Mouse (Mus musculus) olfactory bulb, adult 2 months (tissue): ENCODE results near the gene Flt3. TPM values are rescaled to one million over a fixed set of nuclear protein-coding genes. Genes with fewer than 3 reads are reported as not detected.

Experiments used
- H3K27ac ChIP-seq: fragments of 200-500 bp; 2 replicates; pipeline ENCODE4 v1.5.1; 2012; ENCODE audit warnings: low read depth, low read length; ENCODE audit not compliant: insufficient read depth
- H3K4me1 ChIP-seq: fragments of 200-500 bp; 2 replicates; pipeline ENCODE4 v1.6.1; 2012; ENCODE audit warnings: low read length; ENCODE audit not compliant: control insufficient read depth, insufficient read depth
- H3K4me3 ChIP-seq: fragments of 200-500 bp; 2 replicates; pipeline ENCODE4 v1.5.1; 2012; ENCODE audit warnings: mild to moderate bottlenecking, low read depth, low read length, moderate library complexity; ENCODE audit not compliant: insufficient read depth
- CTCF ChIP-seq: fragments of 200-500 bp; IDR thresholded peaks from 2 replicates; pipeline ENCODE4 v1.5.1; 2012; ENCODE audit warnings: low read depth, mild to moderate bottlenecking, low read length, moderate library complexity; ENCODE audit not compliant: insufficient read depth
- POLR2A ChIP-seq: fragments of 200-500 bp; IDR thresholded peaks from 2 replicates; pipeline ENCODE4 v1.6.1; 2012; ENCODE audit warnings: mild to moderate bottlenecking, low read depth, low read length, moderate library complexity; ENCODE audit not compliant: insufficient read depth
- WGBS: fragments of 180-500 bp; shearing (Covaris S2); methylation state at CpG from one replicate; pipeline ENCODE4 v1.1.7; 2018; 5-methylcytosine and 5-hydroxymethylcytosine counted together
- polyA plus RNA-seq: library from polyadenylated mRNA; stranded (reverse); fragments of >200 nt; gene quantifications from 2 replicates; pipeline ENCODE4 v1.2.4, GENCODE M21; 2012; ENCODE audit warnings: low replicate concordance; ENCODE audit not compliant: missing spikeins, insufficient read depth, insufficient read length

Gene Flt3
- polyA plus RNA-seq, 1 experiment = not detected

- no peak for TF ChIP-seq POLR2A
- WGBS = 37% methylated on average over 5 of the region's 5 CpGs
- H3K4me1 ChIP-seq = peaks cover 18% of the 10 kb centered on the region
- H3K4me3 ChIP-seq = no peak overlapping the region
- H3K27ac ChIP-seq = no peak overlapping the region
Measured at GRCm38 (mm10) chr5:147436491-147436890, 36.2 kb upstream of the Flt3 start.

GRCm38 (mm10) chr5:147435751-147436150 is 35.5 kb upstream of the Flt3 start:
- TF ChIP-seq POLR2A (no peak), CTCF (no peak)
- peaks cover 18% of the 10 kb centered on the region for H3K4me1 ChIP-seq
- H3K27ac ChIP-seq = no peak overlapping the region
- no peak overlapping the region for H3K4me3 ChIP-seq
- 63% methylated on average over 2 of the region's 2 CpGs for WGBS

GRCm38 (mm10) chr5:147435224-147435623 is 34.9 kb upstream of the Flt3 start:
- Histone ChIP-seq H3K4me3 (no peak overlapping the region), H3K27ac (no peak overlapping the region), H3K4me1 (peaks cover 18% of the 10 kb centered on the region)
- TF ChIP-seq CTCF (no peak), POLR2A (no peak)
- 35% methylated on average over 4 of the region's 4 CpGs for WGBS

GRCm38 (mm10) chr5:147432927-147433326 is 32.6 kb upstream of the Flt3 start:
- 87% methylated on average over 8 of the region's 8 CpGs for WGBS
- TF ChIP-seq CTCF = no peak
- TF ChIP-seq POLR2A = no peak
- Histone ChIP-seq H3K4me1 (peaks cover 15% of the 10 kb centered on the region), H3K4me3 (no peak overlapping the region), H3K27ac (no peak overlapping the region)

- WGBS = under 1% methylated on average over 65 of the region's 68 CpGs
- peak overlapping the region; percentile 90 for H3K4me3 ChIP-seq
- H3K4me1 ChIP-seq = peaks cover 9% of the 10 kb centered on the region
- TF ChIP-seq POLR2A (no peak), CTCF (no peak)
- peak overlapping the region; percentile 91; the same call in 1 of the 2 replicates for H3K27ac ChIP-seq
Measured at GRCm38 (mm10) chr5:147430936-147431839, 30.9 kb upstream of the Flt3 start.

GRCm38 (mm10) chr5:147430361-147430935 is 30.2 kb upstream of the Flt3 start:
- H3K27ac ChIP-seq = peak overlapping the region; percentile 91
- TF ChIP-seq CTCF (no peak), POLR2A (no peak)
- H3K4me3 ChIP-seq = peak overlapping the region; percentile 90
- peaks cover 5% of the 10 kb centered on the region for H3K4me1 ChIP-seq
- under 1% methylated on average over 80 of the region's 91 CpGs for WGBS

GRCm38 (mm10) chr5:147429535-147430305 is 29.4 kb upstream of the Flt3 start, which contains the start of gene Pan3:
Gene Pan3 (plus strand): TSS chr5:147430161.
- TF ChIP-seq CTCF (no peak), POLR2A (peak; percentile 90)
- WGBS = under 1% methylated on average over 47 of the region's 51 CpGs
- Histone ChIP-seq H3K4me1 (peaks cover 5% of the 10 kb centered on the region), H3K4me3 (peak within 1 kb of the TSS; percentile 90), H3K27ac (peak within 1 kb of the TSS; percentile 91)

GRCm38 (mm10) chr5:147426048-147426805 is 25.9 kb upstream of the Flt3 start:
- TF ChIP-seq CTCF (no peak), POLR2A (no peak)
- H3K4me3 ChIP-seq = no peak overlapping the region
- WGBS = 79% methylated on average over 4 of the region's 4 CpGs
- no peak overlapping the region for H3K27ac ChIP-seq
- H3K4me1 ChIP-seq = peaks cover 3% of the 10 kb centered on the region; the same call in 1 of the 2 replicates
